Mouse (Mus musculus): ENCODE results near the gene Ltbp1. TPM values are rescaled to one million over a fixed set of nuclear protein-coding genes. Genes with fewer than 3 reads are reported as not detected.

Gene Ltbp1
- polyA plus RNA-seq, 1 experiment from 2014 or later: 30.2 TPM

DNA sequence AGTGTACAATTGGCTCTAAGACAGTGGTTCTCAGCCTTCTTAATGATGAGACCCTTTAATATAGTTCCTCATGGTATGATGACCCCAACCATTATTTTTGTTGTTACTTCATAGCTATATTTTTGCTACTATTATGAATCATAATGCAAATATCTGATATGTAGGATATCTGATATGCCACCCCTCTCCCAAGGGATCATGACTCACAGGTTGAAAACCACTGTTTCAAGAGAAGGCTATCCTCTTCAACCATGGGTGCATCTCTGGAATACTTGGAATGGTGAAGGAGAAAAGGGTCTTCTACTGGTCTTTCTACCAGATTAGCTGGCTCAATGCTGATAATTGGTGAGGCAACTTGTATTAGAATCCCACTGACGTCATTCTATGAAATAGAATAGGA lies 21.3 kb upstream of the Ltbp1 start:
- Histone ChIP-seq H3K9ac (ENCODE audit: low read depth, low read length) (no peak overlapping the region), H3K4me3 (replicated peaks; ENCODE audit: low read depth, low read length) (no peak overlapping the region), H3K36me3 (ENCODE audit: insufficient read depth, low read length) (no peaks in the 10 kb centered on the region), H3K4me1 (replicated peaks; ENCODE audit: insufficient read depth, low read length) (no peaks in the 10 kb centered on the region), H3K4me2 (ENCODE audit: low read length) (no peak overlapping the region), H3K9me3 (replicated peaks; ENCODE audit: low read length) (no peaks in the 10 kb centered on the region), H3K27me3 (ENCODE audit: insufficient read depth, low read length) (no peaks in the 10 kb centered on the region), H3K27ac (no peak overlapping the region)
- DNase-seq (ENCODE audit: low spot score): no peak
- WGBS: 84% methylated on average over 1 of the region's 1 CpGs
- no peak for TF ChIP-seq CTCF (IDR thresholded peaks at IDR 0.05; ENCODE audit: low read depth)
- no peak for ATAC-seq (replicated peaks; ENCODE audit: low FRiP score, low read depth)

DNA sequence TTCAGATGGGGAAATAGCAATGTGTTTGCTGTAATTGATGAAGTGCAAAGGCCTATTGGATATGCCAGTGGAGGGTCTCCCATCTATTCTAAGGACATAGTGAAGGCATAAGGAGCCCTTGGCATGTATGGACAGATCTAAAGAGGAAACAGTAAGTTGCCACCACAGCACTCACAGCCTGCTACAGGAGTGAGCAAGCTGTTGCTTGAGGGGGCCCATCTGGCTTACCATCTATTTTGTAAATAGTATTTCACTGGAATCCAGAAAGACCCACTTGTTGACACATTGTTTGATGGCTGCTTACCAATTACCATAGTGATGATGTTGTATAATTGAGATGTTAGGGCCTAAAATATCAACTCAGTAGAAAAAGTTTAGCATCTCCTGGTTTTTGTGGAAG lies 20.7 kb upstream of the Ltbp1 start:
- no peaks in the 10 kb centered on the region for H3K9me3 ChIP-seq (replicated peaks; ENCODE audit: low read length)
- H3K27me3 ChIP-seq (ENCODE audit: insufficient read depth, low read length): no peaks in the 10 kb centered on the region
- no peak overlapping the region for H3K4me2 ChIP-seq (ENCODE audit: low read length)
- no peak for TF ChIP-seq CTCF (IDR thresholded peaks at IDR 0.05; ENCODE audit: low read depth)
- DNase-seq (ENCODE audit: low spot score) (no peak), ATAC-seq (replicated peaks; ENCODE audit: low FRiP score, low read depth) (no peak)
- no peak overlapping the region for H3K9ac ChIP-seq (ENCODE audit: low read depth, low read length)
- no peak overlapping the region for H3K4me3 ChIP-seq (replicated peaks; ENCODE audit: low read depth, low read length)
- no peak overlapping the region for H3K27ac ChIP-seq
- H3K4me1 ChIP-seq (replicated peaks; ENCODE audit: insufficient read depth, low read length): no peaks in the 10 kb centered on the region
- no peaks in the 10 kb centered on the region for H3K36me3 ChIP-seq (ENCODE audit: insufficient read depth, low read length)

DNA sequence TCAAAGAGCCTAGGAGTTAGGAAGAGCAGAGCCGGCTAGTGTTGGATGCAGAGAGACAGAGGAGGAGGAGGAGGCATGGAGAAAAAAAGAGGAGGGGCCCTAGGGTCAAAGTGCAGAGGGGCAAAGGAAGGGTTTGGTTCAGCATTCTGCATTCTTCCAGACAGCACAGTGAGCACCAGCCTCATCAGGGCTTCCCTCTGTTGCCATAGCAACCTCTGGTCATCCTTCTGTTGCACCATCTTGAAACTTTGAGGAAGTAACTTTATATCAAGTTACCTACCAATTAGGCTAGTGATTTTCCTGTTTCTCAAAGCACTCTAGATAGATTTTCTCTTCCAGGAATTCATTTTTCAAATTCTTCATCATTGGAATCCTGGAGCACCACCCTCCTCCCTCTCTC lies 18.3 kb upstream of the Ltbp1 start:
- Histone ChIP-seq H3K36me3 (ENCODE audit: insufficient read depth, low read length) (no peaks in the 10 kb centered on the region), H3K27ac (no peak overlapping the region), H3K9me3 (replicated peaks; ENCODE audit: low read length) (0 out of 2 replicates have a peak, but pooled peaks cover 5% of the 10 kb centered on the region), H3K27me3 (ENCODE audit: insufficient read depth, low read length) (no peaks in the 10 kb centered on the region), H3K9ac (ENCODE audit: low read depth, low read length) (no peak overlapping the region), H3K4me2 (ENCODE audit: low read length) (no peak overlapping the region), H3K4me1 (replicated peaks; ENCODE audit: insufficient read depth, low read length) (no peaks in the 10 kb centered on the region), H3K4me3 (replicated peaks; ENCODE audit: low read depth, low read length) (no peak overlapping the region)
- DNase-seq (ENCODE audit: low spot score): no peak
- ATAC-seq (replicated peaks; ENCODE audit: low FRiP score, low read depth): no peak
- WGBS: 52% methylated on average over 1 of the region's 1 CpGs
- TF ChIP-seq CTCF (IDR thresholded peaks at IDR 0.05; ENCODE audit: low read depth): no peak

DNA sequence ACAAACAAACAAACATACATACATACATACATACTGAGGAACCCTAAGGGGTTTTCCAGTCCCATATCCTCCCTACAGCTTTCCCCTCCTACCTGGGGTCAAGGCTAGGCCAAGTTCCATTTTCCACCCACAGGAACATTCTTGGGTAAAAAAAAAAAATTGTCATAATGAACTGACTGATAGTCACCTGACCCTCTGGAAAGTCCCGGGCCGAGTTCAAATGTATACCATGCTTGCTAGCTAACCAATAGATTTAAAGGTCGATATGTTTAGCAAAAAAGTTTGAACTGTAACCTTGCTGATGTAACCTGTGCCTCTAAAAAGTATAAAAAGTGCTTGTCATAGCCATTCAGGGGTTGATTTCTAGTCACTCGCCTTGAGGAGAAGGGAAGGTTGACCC lies 15.7 kb upstream of the Ltbp1 start:
- H3K9me3 ChIP-seq (replicated peaks; ENCODE audit: low read length): 0 out of 2 replicates have a peak, but pooled peaks cover 5% of the 10 kb centered on the region
- H3K27ac ChIP-seq: no peak overlapping the region
- no peak for ATAC-seq (replicated peaks; ENCODE audit: low FRiP score, low read depth)
- H3K4me2 ChIP-seq (ENCODE audit: low read length): no peak overlapping the region
- no peaks in the 10 kb centered on the region for H3K27me3 ChIP-seq (ENCODE audit: insufficient read depth, low read length)
- H3K9ac ChIP-seq (ENCODE audit: low read depth, low read length): no peak overlapping the region
- TF ChIP-seq CTCF (IDR thresholded peaks at IDR 0.05; ENCODE audit: low read depth): no peak
- 0 out of 2 replicates have a peak, but pooled peaks cover under 1% of the 10 kb centered on the region for H3K4me1 ChIP-seq (replicated peaks; ENCODE audit: insufficient read depth, low read length)
- 94% methylated on average over 4 of the region's 4 CpGs for whole genome bisulfite sequencing
- H3K4me3 ChIP-seq (replicated peaks; ENCODE audit: low read depth, low read length): no peak overlapping the region
- H3K36me3 ChIP-seq (ENCODE audit: insufficient read depth, low read length): no peaks in the 10 kb centered on the region
- DNase-seq (ENCODE audit: low spot score): no peak

DNA sequence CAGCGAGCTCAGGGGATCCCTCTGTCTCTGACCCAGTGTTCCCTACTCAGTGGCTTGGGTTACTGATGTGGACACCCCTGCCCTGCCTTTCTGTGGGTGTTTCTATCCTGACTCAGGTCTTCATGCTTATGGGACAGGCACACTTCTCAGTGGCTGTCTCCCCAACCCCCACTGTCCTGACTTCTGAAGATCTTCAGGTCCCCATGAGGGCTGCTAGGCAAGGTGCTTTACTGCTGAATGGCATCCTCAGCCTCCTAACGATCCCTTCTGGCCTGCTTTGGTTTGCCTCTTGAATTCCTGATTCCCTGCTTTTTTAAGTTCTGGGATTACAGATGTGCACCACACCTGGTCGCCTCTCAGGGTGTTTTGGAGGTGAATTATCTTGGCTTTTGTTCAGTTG lies 14.8 kb upstream of the Ltbp1 start:
- H3K27me3 ChIP-seq (ENCODE audit: insufficient read depth, low read length): no peaks in the 10 kb centered on the region
- no peak overlapping the region for H3K9ac ChIP-seq (ENCODE audit: low read depth, low read length)
- 0 out of 2 replicates have a peak, but pooled peaks cover 5% of the 10 kb centered on the region for H3K9me3 ChIP-seq (replicated peaks; ENCODE audit: low read length)
- no peak overlapping the region for H3K4me3 ChIP-seq (replicated peaks; ENCODE audit: low read depth, low read length)
- ATAC-seq (replicated peaks; ENCODE audit: low FRiP score, low read depth) (no peak), DNase-seq (ENCODE audit: low spot score) (no peak)
- no peak overlapping the region for H3K4me2 ChIP-seq (ENCODE audit: low read length)
- WGBS: 74% methylated on average over 3 of the region's 3 CpGs
- no peak overlapping the region for H3K27ac ChIP-seq
- TF ChIP-seq CTCF (IDR thresholded peaks at IDR 0.05; ENCODE audit: low read depth): no peak
- 0 out of 2 replicates have a peak, but pooled peaks cover 3% of the 10 kb centered on the region for H3K4me1 ChIP-seq (replicated peaks; ENCODE audit: insufficient read depth, low read length)
- H3K36me3 ChIP-seq (ENCODE audit: insufficient read depth, low read length): no peaks in the 10 kb centered on the region

DNA sequence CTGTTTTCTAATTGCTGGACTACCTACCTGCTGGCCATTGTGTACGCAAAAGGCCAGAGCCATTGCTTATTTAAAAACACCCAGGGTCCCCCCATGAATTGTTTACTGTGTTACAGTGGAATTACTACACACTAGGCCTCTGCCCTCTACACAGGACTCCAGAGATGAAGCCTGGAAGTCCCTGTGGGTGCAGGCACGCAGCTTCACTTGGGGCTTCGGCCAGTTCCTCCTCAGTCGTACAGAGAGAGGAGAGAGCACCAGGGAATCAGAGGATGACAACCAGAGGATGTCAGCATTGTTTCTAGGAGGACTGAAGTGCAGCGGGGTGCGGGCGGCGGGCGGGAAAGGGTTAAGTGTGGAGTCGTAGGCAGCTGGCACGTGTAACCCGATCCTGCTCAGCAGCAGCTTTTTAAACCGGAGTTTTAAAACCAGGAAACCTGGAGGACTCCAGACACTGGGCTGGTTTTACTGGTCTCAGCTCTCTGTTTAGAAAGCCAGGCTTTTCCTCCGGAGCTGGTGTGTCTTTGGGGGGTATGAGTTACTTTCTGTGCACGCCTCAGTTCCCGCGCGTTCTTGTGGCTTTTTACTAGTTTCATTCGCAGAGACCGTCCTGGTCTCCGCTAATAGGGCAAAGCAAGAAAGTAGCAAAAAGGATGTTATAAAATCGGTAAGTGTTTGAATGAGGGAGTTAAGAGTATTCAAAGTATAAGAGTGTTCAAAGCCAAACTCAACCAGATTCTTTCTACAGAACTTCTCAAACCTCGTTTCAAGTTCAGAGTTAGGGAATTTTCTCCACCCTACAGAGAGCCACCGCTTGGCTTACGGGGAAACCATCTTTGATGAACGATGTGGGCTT lies 11.4 kb upstream of the Ltbp1 start:
- Histone ChIP-seq H3K36me3 (ENCODE audit: insufficient read depth, low read length) (no peaks in the 10 kb centered on the region), H3K4me3 (replicated peaks; ENCODE audit: low read depth, low read length) (peak overlapping the region; percentile 16; the same call in 1 of the 2 replicates), H3K9me3 (replicated peaks; ENCODE audit: low read length) (0 out of 2 replicates have a peak, but pooled peaks cover 5% of the 10 kb centered on the region), H3K4me1 (replicated peaks; ENCODE audit: insufficient read depth, low read length) (0 out of 2 replicates have a peak, but pooled peaks cover 3% of the 10 kb centered on the region), H3K27ac (peak overlapping the region; percentile 43), H3K27me3 (ENCODE audit: insufficient read depth, low read length) (no peaks in the 10 kb centered on the region), H3K4me2 (ENCODE audit: low read length) (peak overlapping the region; percentile 53), H3K9ac (ENCODE audit: low read depth, low read length) (peak overlapping the region; percentile 6; the same call in 1 of the 2 replicates)
- peak; percentile 83 for ATAC-seq (replicated peaks; ENCODE audit: low FRiP score, low read depth)
- no peak for TF ChIP-seq CTCF (IDR thresholded peaks at IDR 0.05; ENCODE audit: low read depth)
- WGBS: 5% methylated on average over 26 of the region's 26 CpGs
- DNase-seq (ENCODE audit: low spot score): peak; percentile 84
